Mouse (Mus musculus): ENCODE measurements at regions not wholly inside any gene's neighbourhood (a gene's known extent, or its start where the extent isn't known, plus 50 kb on each side); places are given as distances from the start of the nearest gene placed in this dataset.

DNA sequence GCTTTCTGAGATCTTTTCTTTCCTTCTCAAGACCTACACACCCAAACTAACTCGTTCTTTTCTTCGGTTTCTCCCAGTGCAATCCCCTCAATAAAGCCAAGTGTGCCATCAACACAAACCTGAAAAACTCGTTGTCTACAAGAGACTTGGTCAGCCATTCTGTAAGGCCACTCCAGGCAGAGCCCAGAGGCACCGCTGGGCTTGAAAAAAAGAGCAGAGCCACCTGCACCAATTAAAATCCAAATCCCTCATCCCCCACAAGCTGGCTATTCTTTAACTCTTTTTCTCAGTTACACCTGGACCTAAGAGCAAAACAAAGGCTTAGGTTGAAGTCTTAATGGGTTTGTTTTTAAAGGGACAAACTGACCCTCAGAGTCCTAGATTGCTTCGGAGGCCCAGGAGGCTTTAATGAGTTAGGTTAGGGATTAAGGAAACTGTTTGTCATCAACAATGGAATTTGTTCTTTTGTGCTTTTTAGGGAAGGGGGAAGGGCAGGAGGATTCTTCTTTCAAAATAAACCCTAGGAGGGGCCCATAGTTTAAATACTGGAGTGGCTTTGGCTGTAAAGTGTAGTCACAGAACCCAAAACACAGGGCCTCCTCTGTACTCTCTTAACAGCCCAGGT is 65.0 kb downstream of the Lao1 start:
- TF ChIP-seq TBP (IDR thresholded peaks at IDR 0.05; ENCODE audit: low read depth, low read length) (no peak), MAX (IDR thresholded peaks at IDR 0.05; ENCODE audit: low read length) (no peak), POLR2A (IDR thresholded peaks at IDR 0.05; ENCODE audit: control insufficient read depth in 1 of 2, insufficient read depth in 1 of 2, low read depth in 1 of 2, low read length in 2 of 2, poor library complexity in 1 of 2) (no peak), CHD2 (IDR thresholded peaks at IDR 0.05; ENCODE audit: low read length) (no peak)
